Mouse (Mus musculus): ENCODE data around the gene Aldh1l2. TPM values are rescaled to one million over a fixed set of nuclear protein-coding genes. Genes with fewer than 3 reads are reported as not detected.

Aldh1l2 gene
- polyA plus RNA-seq, 1 experiment from 2014 or later = 1.2 TPM

DNA sequence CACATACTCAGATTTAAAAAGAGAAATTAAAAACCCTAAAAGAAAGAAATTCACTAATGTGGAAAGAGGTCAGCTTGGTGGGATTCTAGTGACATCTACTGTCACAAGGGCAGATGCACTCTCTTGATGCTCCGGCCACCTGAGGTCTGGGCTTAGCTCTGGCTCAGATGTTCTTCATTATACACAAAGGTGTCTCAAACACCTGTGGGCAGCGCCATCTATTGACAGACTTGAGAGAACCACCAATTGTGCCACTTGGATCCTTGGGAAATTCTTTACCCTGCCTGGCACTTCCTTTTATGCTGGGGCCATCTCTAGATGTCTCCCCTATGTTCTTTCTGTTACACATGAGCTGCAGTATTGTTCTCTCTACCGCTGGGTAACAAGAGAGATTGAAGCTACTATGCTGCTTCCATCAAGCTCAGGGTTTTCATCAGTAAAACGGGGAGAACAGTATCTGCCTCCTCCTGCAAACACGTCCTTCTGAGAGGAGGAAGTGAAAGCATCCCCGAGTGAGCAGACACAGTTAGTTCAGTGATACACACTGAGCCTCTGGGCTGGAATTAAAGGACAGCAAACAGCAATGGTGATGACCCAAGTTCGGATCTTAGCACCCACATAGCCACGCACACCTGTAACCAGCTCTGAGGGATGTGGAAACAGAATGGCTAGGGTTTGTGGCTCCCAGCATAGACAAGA lies 24.8 kb downstream of the Aldh1l2 start:
- TF ChIP-seq CTCF (IDR thresholded peaks at IDR 0.05; ENCODE audit: low read depth) (peak; percentile 67), EP300 (optimal IDR thresholded peaks at IDR 0.05) (no peak)
- Histone ChIP-seq H3K27me3 (ENCODE audit: control insufficient read depth, insufficient read depth, low read length) (no peaks in the 10 kb centered on the region), H3K4me3 (ENCODE audit: low read depth, low read length) (no peak overlapping the region), H3K4me2 (replicated peaks; ENCODE audit: low read depth) (no peak overlapping the region), H3K36me3 (ENCODE audit: control insufficient read depth, insufficient read depth, low read length) (no peaks in the 10 kb centered on the region), H3K27ac (replicated peaks) (no peak overlapping the region), H3K9ac (ENCODE audit: low read length) (no peak overlapping the region), H3K4me1 (replicated peaks; ENCODE audit: control insufficient read depth, insufficient read depth) (no peaks in the 10 kb centered on the region), H3K9me3 (ENCODE audit: control insufficient read depth, low read length) (no peaks in the 10 kb centered on the region)
- ATAC-seq (ENCODE audit: low FRiP score, low TSS enrichment) (no peak), DNase-seq (ENCODE audit: low spot score) (peak; percentile 25)
- WGBS = 61% methylated on average over 8 of the region's 8 CpGs

DNA sequence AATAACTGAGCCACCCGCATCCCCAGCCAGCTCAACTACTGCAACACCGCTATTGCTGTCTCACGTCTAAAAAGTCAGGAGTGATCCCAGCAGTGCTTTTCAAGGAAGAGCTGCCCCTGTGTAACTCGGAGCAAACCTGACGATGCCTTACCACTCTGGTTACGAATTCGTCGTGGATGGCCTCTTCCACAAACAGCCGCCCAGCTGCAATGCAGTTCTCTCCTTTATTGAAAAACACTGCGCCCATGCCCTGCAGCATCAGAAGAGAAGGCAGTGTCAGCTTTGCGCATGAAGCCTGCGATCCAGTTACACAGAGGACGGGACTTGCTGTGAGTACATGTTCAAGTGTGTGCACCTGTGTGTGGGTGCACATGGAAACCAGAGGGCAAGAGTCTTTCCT lies 36.6 kb downstream of the Aldh1l2 start:
- Histone ChIP-seq H3K4me1 (replicated peaks; ENCODE audit: control insufficient read depth, insufficient read depth) (no peaks in the 10 kb centered on the region), H3K9me3 (ENCODE audit: control insufficient read depth, low read length) (no peaks in the 10 kb centered on the region), H3K27me3 (ENCODE audit: control insufficient read depth, insufficient read depth, low read length) (no peaks in the 10 kb centered on the region), H3K9ac (ENCODE audit: low read length) (no peak overlapping the region), H3K27ac (replicated peaks) (no peak overlapping the region), H3K36me3 (ENCODE audit: control insufficient read depth, insufficient read depth, low read length) (no peaks in the 10 kb centered on the region), H3K4me2 (replicated peaks; ENCODE audit: low read depth) (no peak overlapping the region), H3K4me3 (ENCODE audit: low read depth, low read length) (no peak overlapping the region)
- 84% methylated on average over 13 of the region's 13 CpGs for WGBS
- ATAC-seq (ENCODE audit: low FRiP score, low TSS enrichment) (no peak), DNase-seq (ENCODE audit: low spot score) (no peak)
- TF ChIP-seq CTCF (IDR thresholded peaks at IDR 0.05; ENCODE audit: low read depth) = no peak
- TF ChIP-seq EP300 (optimal IDR thresholded peaks at IDR 0.05) = no peak

- 85% methylated on average over 6 of the region's 6 CpGs for WGBS
- ATAC-seq (ENCODE audit: low FRiP score, low TSS enrichment) = no peak
These were observed 43.4 kb downstream of the Aldh1l2 start for GRCm38 (mm10) chr10:83490506-83490905.

DNA sequence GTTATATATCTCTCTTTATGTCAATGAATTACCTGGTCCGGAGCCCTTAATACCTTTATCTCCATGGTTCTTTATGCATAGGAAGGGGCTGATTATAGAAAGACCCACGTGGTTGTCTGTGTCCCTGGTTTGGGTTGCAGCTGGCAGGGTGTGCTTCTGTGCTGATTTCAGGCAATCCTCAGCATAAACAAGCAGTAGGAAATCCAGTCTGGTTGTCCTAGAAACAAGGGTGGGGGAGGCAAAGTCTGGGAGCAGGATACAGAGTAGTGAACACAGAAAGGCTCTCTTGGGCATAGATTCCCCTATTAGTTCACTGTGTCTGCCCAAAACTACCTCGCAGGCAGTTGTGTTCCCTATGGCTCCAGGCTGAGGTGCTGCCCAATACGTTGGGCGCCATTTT lies 56.7 kb downstream of the Aldh1l2 start:
- no peaks in the 10 kb centered on the region for H3K4me1 ChIP-seq (replicated peaks; ENCODE audit: control insufficient read depth, insufficient read depth)
- H3K27me3 ChIP-seq (ENCODE audit: control insufficient read depth, insufficient read depth, low read length) = no peaks in the 10 kb centered on the region
- DNase-seq (ENCODE audit: low spot score) (no peak), ATAC-seq (ENCODE audit: low FRiP score, low TSS enrichment) (no peak)
- H3K27ac ChIP-seq (replicated peaks) = no peak overlapping the region
- WGBS = 85% methylated on average over 5 of the region's 5 CpGs
- TF ChIP-seq EP300 (optimal IDR thresholded peaks at IDR 0.05) (no peak), CTCF (IDR thresholded peaks at IDR 0.05; ENCODE audit: low read depth) (no peak)
- H3K9me3 ChIP-seq (ENCODE audit: control insufficient read depth, low read length) = no peaks in the 10 kb centered on the region
- H3K4me2 ChIP-seq (replicated peaks; ENCODE audit: low read depth) = no peak overlapping the region
- no peak overlapping the region for H3K9ac ChIP-seq (ENCODE audit: low read length)
- H3K36me3 ChIP-seq (ENCODE audit: control insufficient read depth, insufficient read depth, low read length) = no peaks in the 10 kb centered on the region
- no peak overlapping the region for H3K4me3 ChIP-seq (ENCODE audit: low read depth, low read length)

More at GRCm38 (mm10) chr10:83490506-83490905, 43.4 kb downstream of the Aldh1l2 start:
- H3K9me3 ChIP-seq (ENCODE audit: control insufficient read depth, low read length) = no peaks in the 10 kb centered on the region
- no peak for DNase-seq (ENCODE audit: low spot score)
- TF ChIP-seq CTCF (IDR thresholded peaks at IDR 0.05; ENCODE audit: low read depth) (no peak), EP300 (optimal IDR thresholded peaks at IDR 0.05) (no peak)
- no peaks in the 10 kb centered on the region for H3K27me3 ChIP-seq (ENCODE audit: control insufficient read depth, insufficient read depth, low read length)
- H3K27ac ChIP-seq (replicated peaks) = no peak overlapping the region
- H3K4me1 ChIP-seq (replicated peaks; ENCODE audit: control insufficient read depth, insufficient read depth) = no peaks in the 10 kb centered on the region
- no peak overlapping the region for H3K4me3 ChIP-seq (ENCODE audit: low read depth, low read length)
- no peak overlapping the region for H3K4me2 ChIP-seq (replicated peaks; ENCODE audit: low read depth)
- no peak overlapping the region for H3K9ac ChIP-seq (ENCODE audit: low read length)
- H3K36me3 ChIP-seq (ENCODE audit: control insufficient read depth, insufficient read depth, low read length) = no peaks in the 10 kb centered on the region

- ATAC-seq (ENCODE audit: low FRiP score, low TSS enrichment) (no peak), DNase-seq (ENCODE audit: low spot score) (no peak)
- WGBS = 93% methylated on average over 13 of the region's 13 CpGs
- Histone ChIP-seq H3K9me3 (ENCODE audit: control insufficient read depth, low read length) (no peaks in the 10 kb centered on the region), H3K27me3 (ENCODE audit: control insufficient read depth, insufficient read depth, low read length) (no peaks in the 10 kb centered on the region), H3K9ac (ENCODE audit: low read length) (no peak overlapping the region), H3K36me3 (ENCODE audit: control insufficient read depth, insufficient read depth, low read length) (no peaks in the 10 kb centered on the region), H3K27ac (replicated peaks) (no peak overlapping the region), H3K4me1 (replicated peaks; ENCODE audit: control insufficient read depth, insufficient read depth) (no peaks in the 10 kb centered on the region), H3K4me2 (replicated peaks; ENCODE audit: low read depth) (no peak overlapping the region), H3K4me3 (ENCODE audit: low read depth, low read length) (no peak overlapping the region)
- no peak for TF ChIP-seq CTCF (IDR thresholded peaks at IDR 0.05; ENCODE audit: low read depth)
- TF ChIP-seq EP300 (optimal IDR thresholded peaks at IDR 0.05) = no peak
These were observed 58.7 kb downstream of the Aldh1l2 start for GRCm38 (mm10) chr10:83475226-83475625.

DNA sequence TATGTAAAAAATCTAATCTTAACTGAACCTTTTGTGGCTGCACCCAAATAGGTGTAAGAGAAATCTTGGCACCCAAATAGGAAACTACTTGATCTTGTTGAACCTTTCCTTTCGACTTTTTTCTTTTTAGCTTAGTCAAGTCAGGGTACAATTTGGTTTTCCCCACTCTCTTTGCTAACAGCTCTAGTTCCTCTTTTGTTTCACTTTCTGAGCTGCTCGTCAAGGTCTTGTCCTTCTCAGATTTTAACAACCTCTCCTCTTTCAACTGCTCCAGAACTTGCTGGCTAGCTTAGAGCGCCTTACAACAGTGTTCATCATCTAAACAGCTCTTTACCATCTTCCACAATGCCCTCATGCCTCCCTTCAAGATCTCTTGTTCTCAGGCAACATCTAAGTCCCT lies 76.4 kb downstream of the Aldh1l2 start:
- Histone ChIP-seq H3K9me3 (ENCODE audit: control insufficient read depth, low read length) (0 out of 2 replicates have a peak, but pooled peaks cover 2% of the 10 kb centered on the region), H3K4me2 (replicated peaks; ENCODE audit: low read depth) (no peak overlapping the region), H3K9ac (ENCODE audit: low read length) (no peak overlapping the region), H3K4me3 (ENCODE audit: low read depth, low read length) (no peak overlapping the region), H3K36me3 (ENCODE audit: control insufficient read depth, insufficient read depth, low read length) (no peaks in the 10 kb centered on the region), H3K27me3 (ENCODE audit: control insufficient read depth, insufficient read depth, low read length) (no peaks in the 10 kb centered on the region), H3K27ac (replicated peaks) (no peak overlapping the region), H3K4me1 (replicated peaks; ENCODE audit: control insufficient read depth, insufficient read depth) (no peaks in the 10 kb centered on the region)
- TF ChIP-seq EP300 (optimal IDR thresholded peaks at IDR 0.05) (no peak), CTCF (IDR thresholded peaks at IDR 0.05; ENCODE audit: low read depth) (no peak)
- no peak for ATAC-seq (ENCODE audit: low FRiP score, low TSS enrichment)
- no peak for DNase-seq (ENCODE audit: low spot score)
- WGBS = 88% methylated on average over 3 of the region's 3 CpGs

Measured in stomach, postnatal 0 days (tissue).